ENCODE assay signal across 23 mouse cellular contexts in the genomic region with DNA sequence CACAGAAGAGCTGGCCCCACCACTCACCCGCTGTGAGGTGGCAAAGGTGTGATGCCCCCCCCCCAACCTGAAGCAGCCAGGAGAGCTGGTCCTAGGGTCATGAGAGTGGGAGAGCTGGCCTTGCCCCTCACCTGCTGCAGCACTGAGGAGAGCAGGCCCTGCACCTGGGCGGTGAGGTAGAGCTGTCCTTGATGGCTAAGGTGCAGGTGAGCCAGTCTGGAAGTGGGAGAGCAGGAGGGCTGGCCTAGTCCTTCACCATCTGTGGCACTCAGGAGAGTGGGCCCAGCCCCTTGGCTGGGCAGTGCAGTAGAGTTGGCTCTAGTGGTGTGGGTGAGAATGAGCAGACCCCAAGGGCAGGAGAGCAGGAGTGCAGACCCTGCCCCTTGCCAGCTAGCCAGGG. TPM values are rescaled to one million over a fixed set of nuclear protein-coding genes. Genes with fewer than 3 reads are reported as not detected.
DNase-seq lines count a peak whose midpoint lies in the region; ATAC-seq lines count a peak whose summit lies in the region.
"Had no signal": no experiment of that assay in that cellular context is flagged by ENCODE, and none has a peak within 500 bp of the region (broad histone marks: within the 10 kb centered on the region; RNA-seq: fewer than 3 reads in every experiment).

No protein-coding gene starts in this region.

- no peak overlapping the region for H3K4me2 ChIP-seq in liver, embryonic 12.5 days
- no peak overlapping the region for H3K4me2 ChIP-seq in midbrain, embryonic 13.5 days (replicated peaks)
- no peak overlapping the region for H3K4me2 ChIP-seq in midbrain, embryonic 14.5 days (ENCODE audit: low read length)
- H3K4me2 ChIP-seq: forebrain, embryonic 15.5 days; heart, embryonic 12.5 days; hindbrain, embryonic 15.5 days had no signal

- no peak overlapping the region for H3K27ac ChIP-seq in liver, embryonic 12.5 days
- H3K27ac ChIP-seq in midbrain, embryonic 13.5 days: no peak overlapping the region
- no peak overlapping the region for H3K27ac ChIP-seq in midbrain, embryonic 14.5 days (replicated peaks; ENCODE audit: low read depth, low read length)
- H3K27ac ChIP-seq: forebrain, embryonic 15.5 days; hindbrain, embryonic 15.5 days had no signal

- 0 out of 2 replicates have a peak, but pooled peaks have one; percentile 30 for ATAC-seq in liver, embryonic 12.5 days
- peak; percentile 21; the same call in 1 of the 2 replicates for ATAC-seq in midbrain, embryonic 13.5 days
- ATAC-seq in midbrain, embryonic 14.5 days (ENCODE audit: low FRiP score, low TSS enrichment): no peak
- ATAC-seq: intestine, embryonic 16.5 days; liver, postnatal 0 days had no signal

- H3K4me1 ChIP-seq in liver, embryonic 12.5 days: no peaks in the 10 kb centered on the region
- peaks cover 9% of the 10 kb centered on the region for H3K4me1 ChIP-seq in midbrain, embryonic 13.5 days (replicated peaks)
- no peaks in the 10 kb centered on the region for H3K4me1 ChIP-seq in midbrain, embryonic 14.5 days (ENCODE audit: control insufficient read depth, insufficient read depth, low read length)
- H3K4me1 ChIP-seq: hindbrain, embryonic 15.5 days had no signal

- H3K9me3 ChIP-seq in liver, embryonic 12.5 days (replicated peaks): no peaks in the 10 kb centered on the region
- H3K9me3 ChIP-seq in midbrain, embryonic 13.5 days: no peaks in the 10 kb centered on the region
- H3K9me3 ChIP-seq in midbrain, embryonic 14.5 days (ENCODE audit: control insufficient read depth, low read length): no peaks in the 10 kb centered on the region
- H3K9me3 ChIP-seq: forebrain, embryonic 15.5 days; heart, embryonic 12.5 days; hindbrain, embryonic 15.5 days had no signal

- no peak overlapping the region for H3K4me3 ChIP-seq in liver, embryonic 12.5 days
- H3K4me3 ChIP-seq in midbrain, embryonic 13.5 days (replicated peaks): no peak overlapping the region
- no peak overlapping the region for H3K4me3 ChIP-seq in midbrain, embryonic 14.5 days (replicated peaks; ENCODE audit: low read depth, low read length)
- H3K4me3 ChIP-seq: erythroblast, embryonic 14.5 days; forebrain, embryonic 15.5 days; heart, embryonic 12.5 days; hindbrain, embryonic 15.5 days had no signal

- 75% methylated on average over 2 of the region's 2 CpGs for WGBS in liver, embryonic 12.5 days (ENCODE audit: insufficient replicate concordance)
- 97% methylated on average over 2 of the region's 2 CpGs for WGBS in midbrain, embryonic 13.5 days
- WGBS in midbrain, embryonic 14.5 days: 98% methylated on average over 2 of the region's 2 CpGs

- no peak overlapping the region for H3K9ac ChIP-seq in liver, embryonic 12.5 days
- H3K9ac ChIP-seq in midbrain, embryonic 13.5 days (replicated peaks): no peak overlapping the region
- H3K9ac ChIP-seq in midbrain, embryonic 14.5 days (replicated peaks; ENCODE audit: low read length): no peak overlapping the region
- H3K9ac ChIP-seq: forebrain, embryonic 15.5 days; heart, embryonic 12.5 days; hindbrain, embryonic 15.5 days; liver, postnatal 0 days had no signal

- peak; percentile 73 for DNase-seq in heart, adult 11 months
- DNase-seq in heart, postnatal 4 days: no peak
- no peak for DNase-seq in liver
- no peak for DNase-seq in midbrain, embryonic 14.5 days
- no peak for DNase-seq in frontal cortex, postnatal 14 days (ENCODE audit: low spot score in 2 of 2)
- DNase-seq: adrenal gland, postnatal 25 days; cerebellum, adult 8-10 months; gastrocnemius, postnatal 14 days; heart, adult 18-20 months; heart, postnatal 10 days; kidney, adult 9 months; kidney, postnatal 36 days; layer of hippocampus, postnatal 36 days; liver, postnatal 0 days; lung, postnatal 36 days; thymus, postnatal 14 days had no signal

- H3K27me3 ChIP-seq in liver, embryonic 12.5 days (replicated peaks): no peaks in the 10 kb centered on the region; the same call in 1 of the 2 replicates
- H3K27me3 ChIP-seq in midbrain, embryonic 13.5 days: peaks cover 6% of the 10 kb centered on the region; the same call in 1 of the 2 replicates
- H3K27me3 ChIP-seq in midbrain, embryonic 14.5 days (ENCODE audit: control insufficient read depth, insufficient read depth, low read length): no peaks in the 10 kb centered on the region
- H3K27me3 ChIP-seq: forebrain, embryonic 15.5 days; hindbrain, embryonic 15.5 days had no signal

- no peaks in the 10 kb centered on the region for H3K36me3 ChIP-seq in liver, embryonic 12.5 days
- H3K36me3 ChIP-seq in midbrain, embryonic 13.5 days: no peaks in the 10 kb centered on the region
- H3K36me3 ChIP-seq in midbrain, embryonic 14.5 days (ENCODE audit: control insufficient read depth, insufficient read depth, low read length): no peaks in the 10 kb centered on the region
- H3K36me3 ChIP-seq: forebrain, embryonic 15.5 days; heart, embryonic 12.5 days; hindbrain, embryonic 15.5 days had no signal

RNA-seq across cellular contexts. Expression of a gene that starts 28.4 kb away (rescaled TPM):
- 10 to 100 TPM; 15.3 to 16.5 TPM for total RNA-seq in heart, postnatal 4 days (2021)
- polyA plus RNA-seq in liver, embryonic 12.5 days (2016; fragmentation: Nextera tagmentation; extraction: Ambion mirVana): 21.8 and 23.1 TPM in 2 replicates
- polyA plus RNA-seq in midbrain, embryonic 13.5 days (2015; fragmentation: Nextera tagmentation; extraction: Ambion mirVana): 15.6 and 19.0 TPM in 2 replicates
- polyA plus RNA-seq in midbrain, embryonic 14.5 days (2014; fragmentation: Nextera tagmentation; extraction: Ambion mirVana): 16.5 and 18.6 TPM in 2 replicates
